Mouse (Mus musculus): ENCODE results near the gene D130052B06Rik. TPM values are rescaled to one million over a fixed set of nuclear protein-coding genes. Genes with fewer than 3 reads are reported as not detected.

The D130052B06Rik gene
- total RNA-seq, 2 experiments from 2014 or later, result not detected

DNA sequence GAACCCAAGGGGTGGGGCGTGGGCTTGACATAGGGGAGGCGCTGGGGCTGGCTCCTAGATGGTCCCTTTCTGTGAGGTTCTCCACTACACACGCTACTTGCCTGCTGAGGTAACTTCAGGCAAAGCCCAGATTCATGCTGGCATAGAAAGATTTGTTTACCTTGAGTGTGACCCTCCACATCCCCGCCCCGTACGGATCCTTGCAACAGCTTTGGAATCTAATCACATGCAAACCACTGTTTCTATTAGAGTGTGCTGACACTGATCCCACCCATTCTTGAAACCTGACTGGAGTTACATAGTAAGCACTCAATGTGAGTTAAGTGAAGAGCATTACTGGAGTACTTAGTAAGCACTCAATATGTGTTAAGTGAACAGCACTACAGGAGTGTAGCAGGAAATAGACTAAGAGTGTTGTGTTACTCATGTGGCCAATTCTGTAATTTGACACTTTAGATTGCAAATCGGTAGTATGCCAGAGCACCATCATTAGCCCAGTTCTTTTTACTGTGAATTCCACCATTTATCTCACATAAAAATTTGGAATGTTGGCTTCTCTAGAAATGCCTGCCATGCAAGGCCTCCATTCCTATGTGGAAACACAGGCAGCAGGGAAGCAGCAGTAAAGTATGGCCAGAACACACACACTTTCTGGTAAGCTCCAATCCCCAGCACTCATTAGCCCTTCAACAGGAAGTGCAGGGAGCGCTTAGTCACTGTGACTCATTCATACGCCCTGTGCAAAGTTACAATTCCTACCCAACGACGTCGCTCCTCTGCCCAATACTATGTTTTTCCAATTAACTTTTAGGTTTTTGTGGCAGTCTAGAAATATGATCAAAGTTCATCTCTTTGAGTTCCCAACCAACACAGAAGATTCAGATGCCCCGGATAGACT lies 61.2 kb downstream of the D130052B06Rik start:
- DNase-seq (ENCODE audit: low spot score in 2 of 2), result no peak

DNA sequence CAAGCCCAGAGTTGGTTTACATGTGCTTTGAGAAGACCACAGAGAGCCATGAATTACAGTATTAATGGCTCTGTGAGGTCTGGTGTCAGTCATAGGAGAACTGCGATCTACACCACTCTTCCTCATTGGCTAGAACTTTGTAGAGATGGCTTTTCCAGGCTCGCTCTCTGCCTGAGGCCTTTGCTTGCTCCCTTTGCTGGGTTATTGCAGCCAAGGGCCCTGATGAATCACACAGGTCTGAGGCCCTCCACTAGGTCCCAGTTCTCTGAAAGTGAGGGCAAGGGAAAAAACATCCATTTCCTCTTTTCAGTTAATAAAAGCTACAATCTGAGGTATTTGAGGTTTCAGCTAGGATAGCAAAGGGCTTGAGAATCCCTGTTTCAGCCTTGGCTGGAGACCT lies 64.5 kb downstream of the D130052B06Rik start:
- no peak for DNase-seq (ENCODE audit: low spot score in 2 of 2)

DNA sequence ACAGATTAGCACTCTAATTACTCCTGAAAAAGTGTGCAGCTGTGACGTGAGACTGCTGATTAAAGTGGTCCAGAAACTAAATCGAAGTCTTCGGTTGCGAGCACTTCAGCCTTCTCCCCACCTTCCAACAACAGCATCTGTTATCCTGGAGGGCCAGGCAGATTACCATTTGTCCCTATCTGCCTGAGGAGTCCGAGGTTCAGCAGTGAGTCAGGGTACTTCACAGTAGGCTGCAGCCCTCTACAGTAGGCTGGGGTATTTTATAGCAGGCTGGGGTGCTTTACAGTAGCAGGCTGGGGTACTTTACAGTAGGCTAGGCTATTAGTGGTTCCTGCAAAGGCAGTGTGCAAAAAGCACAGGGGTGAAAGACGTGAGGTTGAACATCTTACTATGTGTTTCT lies 69.3 kb downstream of the D130052B06Rik start:
- DNase-seq (ENCODE audit: low spot score in 2 of 2), result no peak

DNA sequence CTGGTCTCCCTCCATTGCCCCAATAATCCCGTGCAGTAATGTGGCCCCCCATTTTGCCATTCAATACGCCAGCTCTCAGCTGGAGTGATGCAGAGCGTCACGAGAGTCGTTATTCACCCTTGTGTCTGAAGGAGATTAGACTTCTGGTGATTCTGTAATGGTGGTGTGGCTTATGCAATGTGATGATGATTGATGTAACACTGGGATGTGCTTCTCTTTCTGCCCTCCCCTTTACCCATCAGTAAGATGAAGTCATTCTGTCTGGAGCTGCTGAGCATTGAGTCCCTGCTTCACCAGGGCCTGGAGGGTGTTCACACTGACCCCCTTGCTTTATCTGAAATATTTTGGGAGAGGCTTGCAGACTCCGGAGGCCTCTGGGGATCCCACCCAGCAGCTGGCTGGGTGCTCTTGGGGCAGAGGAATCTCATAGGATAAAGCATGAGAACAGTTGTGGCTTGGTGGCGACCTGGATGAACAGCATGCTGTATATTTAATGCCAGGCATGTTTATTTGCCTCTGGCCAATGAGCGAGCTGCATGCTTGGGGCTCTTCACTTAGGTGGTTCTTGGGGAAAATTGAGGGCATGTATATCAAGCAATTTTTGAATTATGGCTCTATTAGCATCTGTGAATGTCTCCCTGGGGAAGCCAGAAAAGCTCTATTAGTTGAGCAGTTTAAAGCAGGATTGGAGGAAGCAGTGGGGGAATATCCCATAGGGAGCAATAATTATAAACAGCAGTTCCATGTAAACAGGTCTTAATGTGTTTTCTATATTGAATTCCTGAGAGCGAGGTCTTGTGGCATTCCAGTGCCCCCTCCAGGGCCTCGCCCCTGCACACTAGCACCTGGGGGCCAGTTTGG lies 71.2 kb downstream of the D130052B06Rik start:
- no peak for DNase-seq (ENCODE audit: low spot score in 2 of 2)

Other genes with a start within 250 kb of the D130052B06Rik start
- 1 to 10 TPM; 8.9 to 9.6 TPM for gene Ranbp17, start 85.6 kb upstream of the D130052B06Rik start, total RNA-seq (2021)
- not detected for gene Gabrp, start 20.3 kb upstream of the D130052B06Rik start, total RNA-seq (2021)

All from layer of hippocampus, adult 18-20 months (tissue).